Mouse (Mus musculus): ENCODE results near the gene Pde4a.
A peak's percentile ranks its signal among the peaks of the same experiment; 100 is the strongest.

Pde4a gene

DNA sequence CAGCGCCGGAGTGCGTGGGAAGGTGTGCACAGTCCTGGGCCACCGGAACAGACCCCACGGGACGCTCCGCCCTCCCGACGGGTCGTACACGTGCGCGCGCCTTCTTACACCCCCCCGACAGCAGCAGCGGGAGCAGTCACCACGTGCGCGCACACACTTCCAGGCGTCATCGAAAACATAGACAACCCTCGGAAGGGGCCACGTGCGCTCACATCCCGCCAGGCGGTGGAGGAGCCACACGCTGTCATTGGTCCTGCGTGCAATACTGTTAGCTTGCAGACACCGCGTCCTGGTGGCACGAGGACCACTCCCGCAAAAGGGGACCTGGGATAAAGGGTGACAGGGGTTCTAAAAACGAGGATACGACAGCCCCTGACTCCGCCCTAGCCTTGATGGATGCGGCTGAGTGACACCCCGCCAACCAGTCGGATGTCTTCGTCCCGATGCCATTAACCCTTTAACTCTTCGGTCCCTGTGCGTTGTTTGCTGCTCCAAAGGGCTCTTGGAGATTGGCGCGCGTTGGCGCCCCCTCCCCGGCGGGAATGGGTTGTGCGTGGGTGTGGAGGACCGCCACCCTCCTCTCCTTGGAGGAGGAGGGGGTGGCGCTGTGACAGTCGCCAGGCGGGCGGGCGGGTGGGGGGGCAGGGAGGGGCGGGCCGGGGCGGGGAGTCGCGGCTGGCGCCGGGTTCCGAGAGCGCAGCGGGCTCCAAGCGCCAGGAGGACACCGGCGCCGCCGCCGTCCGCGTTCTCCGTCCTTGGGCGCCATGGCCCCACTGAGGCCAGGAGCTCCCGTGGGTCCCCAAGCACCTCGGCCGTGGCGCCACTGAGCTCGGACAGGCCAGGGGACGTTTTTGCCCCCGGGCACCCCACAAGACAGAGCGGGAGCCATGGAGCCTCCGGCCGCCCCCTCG, at the start of gene Pde4a:
Pde4a (plus strand) TSS at position 674 of the 911 bp plus-strand sequence.
- DNase-seq (ENCODE audit: low read depth, low spot score) = peak; percentile 89

GRCm38 (mm10) chr9:21117073-21117472, 48.4 kb upstream of the Pde4a start:
- no peak for DNase-seq (ENCODE audit: low read depth, low spot score)

DNA sequence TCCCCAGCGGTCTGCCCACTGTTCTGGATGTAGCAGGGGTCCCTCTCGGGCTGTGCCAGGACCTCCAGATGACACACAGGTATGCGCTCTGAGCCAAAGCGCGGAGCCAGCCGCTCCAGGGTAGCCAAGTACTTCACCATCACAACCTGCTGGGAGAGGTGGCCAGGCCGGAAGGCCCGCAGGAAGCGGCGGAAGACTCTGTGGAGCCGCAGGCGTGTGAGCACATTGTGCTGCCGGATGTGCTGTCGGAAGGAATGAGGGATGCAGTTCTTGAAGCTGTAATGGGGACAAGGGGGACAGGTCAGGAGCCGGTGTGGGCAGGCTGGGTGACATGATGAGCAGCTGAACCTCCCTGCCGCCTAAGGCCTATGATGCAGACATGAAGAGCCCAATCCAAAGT, 44.0 kb upstream of the Pde4a start:
- DNase-seq (ENCODE audit: low read depth, low spot score) = peak; percentile 55

DNA sequence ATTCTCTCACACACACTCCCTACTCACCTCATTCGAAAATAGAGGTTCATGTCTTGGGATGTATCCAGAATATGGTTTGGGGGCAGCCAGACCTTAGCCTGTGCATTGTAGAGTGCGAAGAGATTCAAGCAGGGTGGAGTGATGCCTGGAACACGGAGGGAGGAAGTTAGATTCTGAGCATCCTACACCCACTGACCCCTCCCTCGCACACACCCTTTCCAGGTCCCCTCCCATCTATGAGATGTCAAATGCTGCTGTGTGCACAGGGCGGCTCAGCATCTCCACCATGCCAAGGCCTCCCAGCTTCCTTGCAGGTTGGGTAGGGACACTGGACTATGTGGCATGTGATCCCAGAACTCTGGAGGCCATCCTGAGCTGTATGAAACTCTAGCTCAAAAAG, 40.7 kb upstream of the Pde4a start:
- no peak for DNase-seq (ENCODE audit: low read depth, low spot score)

DNA sequence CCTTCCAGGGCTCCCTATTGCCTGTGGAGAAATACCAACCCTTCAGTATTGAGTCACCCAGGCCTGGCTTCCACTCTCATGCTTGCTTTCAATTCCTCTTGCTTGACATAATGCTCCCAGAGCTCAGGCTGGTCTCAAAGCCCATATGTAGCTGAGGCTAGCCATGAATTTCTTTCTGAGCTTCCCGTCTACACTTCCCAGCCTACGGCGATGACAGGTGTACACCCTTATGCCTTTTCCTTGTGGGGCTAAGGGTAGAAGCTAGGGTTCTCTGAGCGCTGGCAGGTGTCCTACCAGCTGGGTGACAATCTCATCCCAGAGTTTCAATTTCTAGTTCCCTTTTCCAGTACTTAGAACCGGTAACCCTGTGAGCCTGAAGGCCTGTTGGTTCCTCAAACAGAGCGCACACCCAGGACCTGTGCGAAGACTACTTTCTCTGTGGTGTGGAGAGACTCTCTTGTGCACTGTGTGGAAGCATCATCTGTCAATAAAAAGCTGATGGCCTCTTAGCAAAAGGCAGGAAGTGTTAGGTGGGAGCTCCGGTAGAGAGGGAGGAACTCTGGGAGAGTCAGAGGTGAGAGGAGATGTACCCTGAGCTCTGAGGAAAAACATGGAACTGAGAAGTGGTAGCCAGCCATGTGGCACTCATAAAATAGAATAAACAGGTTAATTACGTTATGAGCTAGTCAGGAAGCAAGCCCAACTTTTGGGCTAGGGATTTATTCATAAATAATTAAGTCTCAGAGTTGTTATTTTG, 39.8 kb upstream of the Pde4a start:
- no peak for DNase-seq (ENCODE audit: low read depth, low spot score)

DNA sequence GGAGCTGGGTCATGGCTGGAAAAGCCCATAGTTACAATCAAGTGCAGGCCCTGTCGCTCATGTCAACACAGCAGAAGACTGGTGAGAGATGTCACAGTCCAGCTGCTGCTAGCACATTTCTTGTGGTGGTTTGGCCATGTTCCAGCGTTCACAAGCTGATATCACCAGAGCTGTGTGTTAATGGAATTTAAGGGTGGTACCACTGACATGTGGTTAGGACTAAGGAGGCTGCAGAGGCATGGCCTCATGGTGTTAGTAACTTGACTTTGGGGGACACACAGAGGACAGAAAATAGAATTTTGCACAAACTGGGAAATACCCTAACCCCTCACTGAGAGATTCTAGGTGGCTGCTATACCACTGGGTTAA, 39.3 kb upstream of the Pde4a start:
- DNase-seq (ENCODE audit: low read depth, low spot score) = no peak

- DNase-seq (ENCODE audit: low read depth, low spot score) = peak; percentile 100
These were observed 34.2 kb upstream of the Pde4a start, which contains the start of gene Tyk2 for GRCm38 (mm10) chr9:21131059-21131956. Gene Tyk2, minus strand, starts transcription at chr9:21131243.

DNA sequence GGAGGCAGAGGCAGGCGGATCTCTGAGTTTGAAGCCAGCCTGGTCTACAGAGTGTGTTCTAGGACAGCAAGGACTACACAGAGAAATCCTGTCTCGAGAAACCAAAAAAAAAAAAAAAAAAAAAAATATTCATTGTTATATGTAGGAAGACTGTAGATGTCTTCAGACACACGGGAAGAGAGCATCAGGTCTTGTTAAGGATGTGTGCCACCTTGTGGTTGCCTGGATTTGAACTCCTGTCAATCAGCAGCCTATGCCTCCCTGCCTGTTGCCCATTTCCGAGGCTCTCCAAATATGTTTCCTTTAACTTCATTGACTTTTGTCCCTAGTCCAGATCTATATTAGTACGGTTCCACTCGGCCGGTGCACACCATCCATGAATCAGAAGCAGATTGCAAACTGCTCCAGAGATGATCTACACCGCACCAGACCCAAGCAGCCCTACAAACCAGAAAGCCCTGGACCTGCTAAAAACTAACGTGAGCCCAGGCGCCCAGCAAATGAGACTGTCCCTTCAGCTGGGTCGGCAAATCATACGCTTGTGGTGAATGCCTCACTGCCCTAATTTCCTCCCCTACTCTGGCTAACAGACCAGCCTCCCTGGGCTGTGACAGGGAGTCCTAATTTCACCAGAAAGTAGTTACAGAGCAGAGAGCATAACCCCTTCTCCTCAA, 33.3 kb upstream of the Pde4a start:
- DNase-seq (ENCODE audit: low read depth, low spot score) = peak; percentile 57

GRCm38 (mm10) chr9:21133064-21133707, 32.3 kb upstream of the Pde4a start:
- DNase-seq (ENCODE audit: low read depth, low spot score) = peak; percentile 45

DNA sequence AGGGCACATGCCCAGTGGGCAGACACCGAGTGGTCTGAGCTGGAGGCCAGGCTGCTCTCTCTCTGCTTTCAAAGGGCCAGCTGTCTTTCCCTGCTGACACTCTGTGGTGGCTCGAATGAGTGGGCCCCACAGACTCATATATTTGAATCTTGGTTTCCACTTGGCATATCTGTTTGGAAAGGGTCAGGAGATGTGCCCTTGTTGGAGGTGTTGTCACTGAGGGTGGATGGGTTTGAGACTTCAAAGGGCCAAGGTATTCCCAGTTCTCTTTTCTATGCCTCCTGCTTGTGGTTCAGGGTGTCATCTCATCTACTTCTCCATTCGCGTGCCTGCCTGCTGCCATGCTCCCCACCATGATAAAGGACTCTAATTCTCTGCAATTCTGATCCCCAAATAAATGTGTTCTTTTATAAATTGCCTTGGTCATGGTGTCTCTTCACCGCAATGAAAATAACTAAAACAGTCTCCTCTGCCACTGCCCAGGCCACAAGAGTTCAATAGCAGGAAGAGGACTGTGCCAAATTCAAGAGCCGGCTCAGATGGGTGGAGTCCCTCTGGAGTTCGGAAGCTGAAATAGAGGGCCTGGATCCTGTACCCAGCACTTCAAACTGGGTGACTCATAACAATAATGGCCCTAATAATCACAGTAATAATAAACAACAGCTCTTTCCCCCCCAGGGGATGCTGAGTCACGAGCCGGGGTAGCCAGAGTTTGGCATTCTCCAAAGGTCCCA, 30.8 kb upstream of the Pde4a start:
- DNase-seq (ENCODE audit: low read depth, low spot score) = no peak

GRCm38 (mm10) chr9:21135329-21135890, 30.1 kb upstream of the Pde4a start:
- no peak for DNase-seq (ENCODE audit: low read depth, low spot score)

- no peak for DNase-seq (ENCODE audit: low read depth, low spot score)
These were observed 29.6 kb upstream of the Pde4a start for GRCm38 (mm10) chr9:21135941-21136381.

- DNase-seq (ENCODE audit: low read depth, low spot score) = no peak
These were observed 29.1 kb upstream of the Pde4a start for GRCm38 (mm10) chr9:21136401-21136800.

DNA sequence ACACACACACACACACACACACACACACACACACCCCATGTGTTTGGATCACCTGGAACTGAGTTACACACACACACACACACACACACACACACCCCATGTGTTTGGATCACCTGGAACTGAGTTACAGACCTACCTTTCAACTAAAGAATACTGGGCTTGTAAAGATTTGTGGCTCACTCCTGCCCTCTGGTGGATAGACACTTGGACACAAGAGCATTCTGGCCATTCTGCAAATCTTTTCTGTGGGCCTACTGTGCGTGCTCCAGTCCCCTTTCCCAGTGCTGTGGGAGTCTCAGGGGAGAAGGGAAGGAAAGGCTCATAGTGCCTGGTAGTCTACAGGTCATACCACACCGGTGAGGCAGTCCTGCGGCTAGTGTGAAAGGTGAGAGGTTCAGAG, 28.3 kb upstream of the Pde4a start:
- peak; percentile 83 for DNase-seq (ENCODE audit: low read depth, low spot score)

DNA sequence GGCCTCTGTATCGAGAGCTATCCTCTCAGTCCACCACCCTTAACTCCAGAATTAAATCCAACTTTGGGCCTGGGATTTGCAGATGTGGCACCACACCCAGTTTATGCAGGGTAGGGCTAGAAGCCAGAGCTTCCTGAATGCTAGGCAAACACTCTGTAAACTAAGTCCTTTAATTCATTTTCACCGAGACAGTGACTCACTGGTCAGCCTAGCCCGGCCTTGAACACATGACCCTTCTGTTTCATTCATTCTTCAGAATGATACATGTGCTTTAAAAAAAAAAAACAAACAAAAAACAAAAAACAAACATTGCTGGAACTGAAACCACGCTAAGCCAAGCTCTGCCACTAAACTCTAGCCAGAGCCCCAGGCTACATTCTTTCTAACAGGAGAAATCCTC, 27.1 kb upstream of the Pde4a start:
- DNase-seq (ENCODE audit: low read depth, low spot score) = no peak

GRCm38 (mm10) chr9:21141922-21142321, 23.6 kb upstream of the Pde4a start:
- no peak for DNase-seq (ENCODE audit: low read depth, low spot score)

- no peak for DNase-seq (ENCODE audit: low read depth, low spot score)
These were observed 21.2 kb upstream of the Pde4a start for GRCm38 (mm10) chr9:21144361-21144760.

DNA sequence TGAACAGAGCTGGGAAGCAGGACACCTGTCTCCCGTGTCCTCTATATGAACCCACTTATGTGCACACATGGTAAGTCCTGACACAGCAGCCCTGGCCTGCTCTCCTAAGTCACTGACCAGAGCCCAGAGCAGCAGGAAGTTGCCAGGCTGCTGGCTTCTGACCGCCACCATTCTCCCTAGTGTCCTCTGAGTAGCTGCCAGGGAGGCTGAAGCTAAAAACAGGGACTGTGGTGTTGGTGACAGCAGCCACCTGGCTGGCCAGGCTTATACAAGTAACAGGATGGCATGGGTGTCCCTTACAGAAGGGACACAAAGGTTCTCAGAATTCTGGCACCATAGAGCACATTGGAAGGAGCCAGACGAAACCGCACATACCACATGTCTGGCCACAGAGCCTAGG, 20.1 kb upstream of the Pde4a start:
- DNase-seq (ENCODE audit: low read depth, low spot score) = no peak

- DNase-seq (ENCODE audit: low read depth, low spot score) = no peak
These were observed 18.8 kb upstream of the Pde4a start for GRCm38 (mm10) chr9:21146722-21147121.

DNA sequence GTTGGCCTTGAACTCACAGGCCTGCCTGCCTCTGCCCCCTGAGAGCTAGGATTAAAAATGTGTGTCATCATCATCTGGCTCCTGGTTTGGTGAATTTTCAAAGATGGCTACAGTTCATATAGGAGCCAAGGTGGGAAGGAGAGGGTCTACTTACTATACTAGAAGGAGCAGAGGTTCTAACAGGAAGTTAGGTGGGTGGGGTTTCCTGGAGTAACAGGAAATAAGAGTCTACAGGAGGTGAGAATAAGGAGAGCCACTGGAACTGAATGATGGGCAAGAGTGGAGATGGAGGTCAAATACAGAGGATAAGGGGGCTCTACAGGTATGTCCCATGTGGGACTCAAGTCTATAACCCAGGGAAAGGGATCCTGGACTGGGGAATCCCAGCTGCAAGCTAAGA, 17.1 kb upstream of the Pde4a start:
- no peak for DNase-seq (ENCODE audit: low read depth, low spot score)

Data from R1 (cell line).